Mouse (Mus musculus): ENCODE measurements around the gene Utrn. TPM values are rescaled to one million over a fixed set of nuclear protein-coding genes. Genes with fewer than 3 reads are reported as not detected.

Utrn gene
- total and polyA plus RNA-seq, 3 experiments: 0.31 to 1.1 (median 0.67) TPM

GRCm38 (mm10) chr10:12820978-12821735 is 48.0 kb downstream of the Utrn start:
- Histone ChIP-seq H3K27ac (ENCODE audit: insufficient read depth, low read depth) (no peak overlapping the region), H3K4me2 (ENCODE audit: insufficient read depth, low read depth, poor library complexity, severe bottlenecking) (peak overlapping the region; percentile 16; the same call in 1 of the 2 replicates), H3K36me3 (replicated peaks in 1 of 2; ENCODE audit: control insufficient read depth in 1 of 2, insufficient read depth in 1 of 2, low read length in 1 of 2) (no peaks in the 10 kb centered on the region), H3K27me3 (replicated peaks) (peaks cover 4% of the 10 kb centered on the region), H3K9me3 (replicated peaks; ENCODE audit: low read length) (no peaks in the 10 kb centered on the region), H3K79me2 (replicated peaks; ENCODE audit: control insufficient read depth, extremely low read depth, insufficient read depth, poor library complexity, severe bottlenecking) (no peaks in the 10 kb centered on the region), H3K9ac (ENCODE audit: insufficient read depth, low read depth) (no peak overlapping the region), H3K4me3 (replicated peaks in 1 of 3; ENCODE audit: low read depth in 2 of 3, low read length in 2 of 3, poor library complexity in 1 of 3) (peak overlapping the region in 1 of 3 experiments; percentile 15), H3K4me1 (ENCODE audit: control insufficient read depth in 1 of 2, insufficient read depth in 2 of 2) (peaks cover 31 to 43% of the 10 kb centered on the region in 2 experiments)
- in situ Hi-C loops (cut with MboI; ENCODE audit: low pct_ligation_motif_present, low pct_unique_long_range_greater_than_20kb, low sequenced_read_pairs): no loop called here
- dilution Hi-C loops (cut with MboI; ENCODE audit: extremely low pct_ligation_motif_present, extremely low pct_unique_long_range_greater_than_20kb, low sequenced_read_pairs): no loop called here
- DNase-seq (ENCODE audit: extremely low read depth): peak; percentile 75
- TF ChIP-seq KAT2A (IDR thresholded peaks at IDR 0.05; ENCODE audit: insufficient replicate concordance, low read length): no peak
- TF ChIP-seq MAX (IDR thresholded peaks at IDR 0.05; ENCODE audit: low read length): no peak
- TF ChIP-seq ZKSCAN1 (IDR thresholded peaks at IDR 0.05; ENCODE audit: borderline replicate concordance, low read depth, low read length): no peak
- TF ChIP-seq HCFC1 (IDR thresholded peaks at IDR 0.05; ENCODE audit: low read depth, low read length): no peak
- peak; percentile 77; the same call in 1 of the 2 replicates for TF ChIP-seq TCF12 (IDR thresholded peaks at IDR 0.05; ENCODE audit: low read depth, low read length)
- no peak; the same call in 1 of the 2 replicates for TF ChIP-seq RAD21 (IDR thresholded peaks at IDR 0.05; ENCODE audit: low read depth, low read length)
- no peak for TF ChIP-seq ZC3H11A (IDR thresholded peaks at IDR 0.05; ENCODE audit: low read depth, low read length)
- TF ChIP-seq E2F4 (IDR thresholded peaks at IDR 0.05; ENCODE audit: insufficient replicate concordance, low read depth, low read length): no peak
- no peak for TF ChIP-seq ELF1 (IDR thresholded peaks at IDR 0.05; ENCODE audit: low read depth, low read length)
- peak; percentile 41; the same call in 1 of the 2 replicates for TF ChIP-seq MAZ (IDR thresholded peaks at IDR 0.05; ENCODE audit: low read depth, low read length)
- no peak for TF ChIP-seq UBTF (IDR thresholded peaks at IDR 0.05; ENCODE audit: low read depth, low read length)
- peak; percentile 99 for TF ChIP-seq MEF2A (IDR thresholded peaks at IDR 0.05; ENCODE audit: borderline replicate concordance, low read depth, low read length)
- TF ChIP-seq SMC3 (IDR thresholded peaks at IDR 0.05; ENCODE audit: low read depth, low read length): no peak
- TF ChIP-seq POLR2AphosphoS2 (IDR thresholded peaks at IDR 0.05; ENCODE audit: low read depth, low read length): no peak
- no peak for TF ChIP-seq TBP (conservative IDR thresholded peaks at IDR 0.05; ENCODE audit: low read depth, low read length)
- no peak for TF ChIP-seq POLR2A (IDR thresholded peaks at IDR 0.05; ENCODE audit: low read depth, low read length)
- TF ChIP-seq BHLHE40 (IDR thresholded peaks at IDR 0.05; ENCODE audit: low read depth, low read length): peak; percentile 79
- peak; percentile 90 for TF ChIP-seq JUN (IDR thresholded peaks at IDR 0.05; ENCODE audit: insufficient read depth, low read depth, low read length)
- no peak for TF ChIP-seq GABPA (IDR thresholded peaks at IDR 0.05; ENCODE audit: insufficient replicate concordance, low read depth, low read length)
- TF ChIP-seq RCOR1 (conservative IDR thresholded peaks at IDR 0.05; ENCODE audit: low read depth, low read length): peak; percentile 78; the same call in 1 of the 2 replicates
- no peak for TF ChIP-seq USF2 (conservative IDR thresholded peaks at IDR 0.05; ENCODE audit: low read depth, low read length)
- no peak; the same call in 1 of the 2 replicates for TF ChIP-seq MXI1 (IDR thresholded peaks at IDR 0.05; ENCODE audit: low read depth, low read length)
- peak; percentile 42; the same call in 1 of the 2 replicates for TF ChIP-seq MAFK (IDR thresholded peaks at IDR 0.05; ENCODE audit: insufficient replicate concordance, low read length)
- peak; percentile 87 for TF ChIP-seq IRF4 (IDR thresholded peaks at IDR 0.05; ENCODE audit: low read depth, low read length)
- TF ChIP-seq CTCF (conservative IDR thresholded peaks at IDR 0.05 in 1 of 2, IDR thresholded peaks at IDR 0.05 in 1 of 2; ENCODE audit: low read depth in 2 of 2, low read length in 2 of 2): no peak
- TF ChIP-seq NELFE (IDR thresholded peaks at IDR 0.05; ENCODE audit: low read depth, low read length): no peak
- peak; percentile 70 for TF ChIP-seq JUND (conservative IDR thresholded peaks at IDR 0.05; ENCODE audit: low read depth, low read length)
- TF ChIP-seq USF1 (IDR thresholded peaks at IDR 0.05; ENCODE audit: low read depth, low read length): no peak
- TF ChIP-seq PAX5 (IDR thresholded peaks at IDR 0.05; ENCODE audit: low read length): no peak
- TF ChIP-seq NRF1 (IDR thresholded peaks at IDR 0.05; ENCODE audit: low read depth, low read length): no peak
- no peak for TF ChIP-seq CHD1 (IDR thresholded peaks at IDR 0.05; ENCODE audit: low read depth, low read length)
- TF ChIP-seq EP300 (IDR thresholded peaks at IDR 0.05; ENCODE audit: low read length): peak; percentile 67
- peak; percentile 59 for TF ChIP-seq ZNF384 (IDR thresholded peaks at IDR 0.05; ENCODE audit: low read depth, low read length)
- TF ChIP-seq MYC (IDR thresholded peaks at IDR 0.05; ENCODE audit: low read depth, low read length): no peak
- peak; percentile 97 for TF ChIP-seq ETS1 (conservative IDR thresholded peaks at IDR 0.05; ENCODE audit: low read depth, low read length)
- peak; percentile 41; the same call in 1 of the 2 replicates for TF ChIP-seq CHD2 (IDR thresholded peaks at IDR 0.05; ENCODE audit: low read length)
- no peak for TF ChIP-seq ZMIZ1 (IDR thresholded peaks at IDR 0.05; ENCODE audit: low read depth, low read length)
- TF ChIP-seq SIN3A (IDR thresholded peaks at IDR 0.05; ENCODE audit: low read length): peak; percentile 41; the same call in 1 of the 2 replicates
